Comparison of ENCODE assay signal across 16 mouse cellular contexts in genomic region chr11:78073577-78074276, GRCm38 (mm10). TPM values are rescaled to one million over a fixed set of nuclear protein-coding genes. Genes with fewer than 3 reads are reported as not detected.
DNase-seq lines count a peak whose midpoint lies in the region; ATAC-seq and TF ChIP-seq lines count a peak whose summit lies in the region.
"Had no signal": no experiment of that assay in that cellular context is flagged by ENCODE, and none has a peak within 500 bp of the region (broad histone marks: within the 10 kb centered on the region; RNA-seq: fewer than 3 reads in every experiment).

No protein-coding gene starts in this region.

- H3K4me1 ChIP-seq in stomach, embryonic 14.5 days (ENCODE audit: control insufficient read depth, insufficient read depth, low read length) = no peaks in the 10 kb centered on the region
- H3K4me1 ChIP-seq in stomach, postnatal 0 days (replicated peaks; ENCODE audit: control insufficient read depth, insufficient read depth) = no peaks in the 10 kb centered on the region
- peaks cover 11% of the 10 kb centered on the region; the same call in 1 of the 2 replicates for H3K4me1 ChIP-seq in liver, postnatal 0 days (ENCODE audit: insufficient read depth)
- H3K4me1 ChIP-seq in stomach, embryonic 16.5 days (ENCODE audit: control insufficient read depth, insufficient read depth, low read length) = peaks cover 5% of the 10 kb centered on the region; the same call in 1 of the 2 replicates
- 0 out of 2 replicates have a peak, but pooled peaks cover under 1% of the 10 kb centered on the region for H3K4me1 ChIP-seq in hindbrain, postnatal 0 days (ENCODE audit: insufficient read depth, low read length)
- H3K4me1 ChIP-seq: limb, embryonic 15.5 days; midbrain, embryonic 13.5 days had no signal

- peak; percentile 64; the same call in 1 of the 2 replicates for ATAC-seq in stomach, embryonic 14.5 days (ENCODE audit: insufficient number of reproducible peaks, insufficient read depth, low FRiP score, low read depth)
- no peak for ATAC-seq in stomach, postnatal 0 days (ENCODE audit: low FRiP score, low TSS enrichment)
- ATAC-seq in liver, postnatal 0 days = peak; percentile 6
- ATAC-seq in stomach, embryonic 16.5 days (ENCODE audit: insufficient read depth, low FRiP score) = peak; percentile 38; the same call in 1 of the 2 replicates
- no peak for ATAC-seq in hindbrain, postnatal 0 days
- ATAC-seq: forebrain, embryonic 14.5 days; midbrain, embryonic 13.5 days had no signal

- DNase-seq in heart, adult 11 months = peak; percentile 66
- no peak for DNase-seq in heart, postnatal 10 days
- DNase-seq in stomach, postnatal 0 days (ENCODE audit: low spot score) = no peak
- peak; percentile 45 for DNase-seq in liver, postnatal 0 days
- no peak for DNase-seq in adrenal gland, postnatal 4 days (ENCODE audit: low spot score in 2 of 2)
- DNase-seq in hindbrain, postnatal 0 days (ENCODE audit: low spot score) = no peak
- DNase-seq: cerebellum, adult 2 months; heart, postnatal 36 days; kidney, postnatal 10 days; lung, postnatal 36 days; thymus, postnatal 4 days had no signal

- no peak overlapping the region for H3K9ac ChIP-seq in stomach, embryonic 14.5 days (replicated peaks; ENCODE audit: low read depth, low read length)
- H3K9ac ChIP-seq in stomach, postnatal 0 days (ENCODE audit: low read length) = no peak overlapping the region
- peak overlapping the region; percentile 83 for H3K9ac ChIP-seq in liver, postnatal 0 days (replicated peaks)
- no peak overlapping the region for H3K9ac ChIP-seq in stomach, embryonic 16.5 days (ENCODE audit: low read length)
- H3K9ac ChIP-seq in hindbrain, postnatal 0 days (replicated peaks; ENCODE audit: low read length) = no peak overlapping the region
- H3K9ac ChIP-seq: limb, embryonic 15.5 days; midbrain, embryonic 13.5 days had no signal

- 91% methylated on average over 9 of the region's 9 CpGs for WGBS in stomach, embryonic 14.5 days
- WGBS in stomach, postnatal 0 days = 97% methylated on average over 9 of the region's 9 CpGs
- WGBS in liver, postnatal 0 days (ENCODE audit: insufficient replicate concordance) = 65% methylated on average over 9 of the region's 9 CpGs
- WGBS in stomach, embryonic 16.5 days = 93% methylated on average over 9 of the region's 9 CpGs
- 95% methylated on average over 9 of the region's 9 CpGs for WGBS in hindbrain, postnatal 0 days

- no peaks in the 10 kb centered on the region for H3K9me3 ChIP-seq in stomach, embryonic 14.5 days (ENCODE audit: control insufficient read depth, low read depth, low read length)
- no peaks in the 10 kb centered on the region for H3K9me3 ChIP-seq in stomach, postnatal 0 days (ENCODE audit: control insufficient read depth, low read length)
- H3K9me3 ChIP-seq in liver, postnatal 0 days (ENCODE audit: low read length) = no peaks in the 10 kb centered on the region
- no peaks in the 10 kb centered on the region for H3K9me3 ChIP-seq in stomach, embryonic 16.5 days (replicated peaks; ENCODE audit: control insufficient read depth, low read length)
- H3K9me3 ChIP-seq in hindbrain, postnatal 0 days (ENCODE audit: low read length) = no peaks in the 10 kb centered on the region
- H3K9me3 ChIP-seq: limb, embryonic 15.5 days; midbrain, embryonic 13.5 days had no signal

- TF ChIP-seq EP300 in stomach, postnatal 0 days (optimal IDR thresholded peaks at IDR 0.05) = no peak
- no peak; the same call in 1 of the 2 replicates for TF ChIP-seq EP300 in liver, postnatal 0 days (IDR thresholded peaks at IDR 0.05; ENCODE audit: low read depth)

- no peak for TF ChIP-seq CTCF in stomach, postnatal 0 days (IDR thresholded peaks at IDR 0.05; ENCODE audit: low read depth)
- TF ChIP-seq CTCF in liver, postnatal 0 days (IDR thresholded peaks at IDR 0.05; ENCODE audit: low read depth) = no peak
- TF ChIP-seq CTCF in hindbrain, postnatal 0 days (IDR thresholded peaks at IDR 0.05; ENCODE audit: low read depth) = no peak

- no peak overlapping the region for H3K27ac ChIP-seq in stomach, embryonic 14.5 days (ENCODE audit: low read length)
- no peak overlapping the region for H3K27ac ChIP-seq in stomach, postnatal 0 days (replicated peaks)
- H3K27ac ChIP-seq in liver, postnatal 0 days (ENCODE audit: low read depth) = peak overlapping the region; percentile 97
- H3K27ac ChIP-seq in stomach, embryonic 16.5 days (ENCODE audit: low read length) = no peak overlapping the region
- no peak overlapping the region for H3K27ac ChIP-seq in hindbrain, postnatal 0 days
- H3K27ac ChIP-seq: limb, embryonic 15.5 days; midbrain, embryonic 13.5 days had no signal

- intact Hi-C loops in heart, postnatal 10 days (cut with DNase I) = no loop called here

- H3K36me3 ChIP-seq in stomach, embryonic 14.5 days (ENCODE audit: control insufficient read depth, insufficient read depth, low read length) = peaks cover 28% of the 10 kb centered on the region
- H3K36me3 ChIP-seq in stomach, postnatal 0 days (ENCODE audit: control insufficient read depth, insufficient read depth, low read length) = peaks cover 24% of the 10 kb centered on the region
- peaks cover 48% of the 10 kb centered on the region for H3K36me3 ChIP-seq in liver, postnatal 0 days (replicated peaks; ENCODE audit: insufficient read depth, low read length)
- peaks cover 17% of the 10 kb centered on the region; the same call in 1 of the 2 replicates for H3K36me3 ChIP-seq in stomach, embryonic 16.5 days (ENCODE audit: control insufficient read depth, insufficient read depth, low read length)
- peaks cover 42% of the 10 kb centered on the region for H3K36me3 ChIP-seq in hindbrain, postnatal 0 days (ENCODE audit: insufficient read depth, low read length)

- no peak overlapping the region for H3K4me2 ChIP-seq in stomach, embryonic 14.5 days (replicated peaks; ENCODE audit: low read depth, low read length)
- H3K4me2 ChIP-seq in stomach, postnatal 0 days (replicated peaks; ENCODE audit: low read depth) = no peak overlapping the region
- peak overlapping the region; percentile 76 for H3K4me2 ChIP-seq in liver, postnatal 0 days (ENCODE audit: low read depth, low read length)
- no peak overlapping the region for H3K4me2 ChIP-seq in stomach, embryonic 16.5 days (ENCODE audit: low read depth, low read length)
- no peak overlapping the region for H3K4me2 ChIP-seq in hindbrain, postnatal 0 days (ENCODE audit: low read depth, low read length)
- H3K4me2 ChIP-seq: limb, embryonic 15.5 days; midbrain, embryonic 13.5 days had no signal

- H3K27me3 ChIP-seq in stomach, embryonic 14.5 days (ENCODE audit: control insufficient read depth, insufficient read depth, low read length) = no peaks in the 10 kb centered on the region
- no peaks in the 10 kb centered on the region for H3K27me3 ChIP-seq in stomach, postnatal 0 days (ENCODE audit: control insufficient read depth, insufficient read depth, low read length)
- H3K27me3 ChIP-seq in liver, postnatal 0 days (ENCODE audit: insufficient read depth, low read length) = no peaks in the 10 kb centered on the region
- H3K27me3 ChIP-seq in stomach, embryonic 16.5 days (ENCODE audit: control insufficient read depth, insufficient read depth, low read length) = no peaks in the 10 kb centered on the region
- H3K27me3 ChIP-seq in hindbrain, postnatal 0 days (ENCODE audit: insufficient read depth, low read length) = no peaks in the 10 kb centered on the region
- H3K27me3 ChIP-seq: limb, embryonic 15.5 days; midbrain, embryonic 13.5 days had no signal

- no peak overlapping the region for H3K4me3 ChIP-seq in stomach, embryonic 14.5 days (ENCODE audit: low read depth, low read length)
- no peak overlapping the region for H3K4me3 ChIP-seq in stomach, postnatal 0 days (ENCODE audit: low read depth, low read length)
- H3K4me3 ChIP-seq in liver, postnatal 0 days (ENCODE audit: low read depth, low read length) = peak overlapping the region; percentile 68
- no peak overlapping the region for H3K4me3 ChIP-seq in stomach, embryonic 16.5 days (replicated peaks; ENCODE audit: low read length)
- H3K4me3 ChIP-seq in hindbrain, postnatal 0 days (ENCODE audit: low read length) = no peak overlapping the region
- H3K4me3 ChIP-seq: limb, embryonic 15.5 days; midbrain, embryonic 13.5 days had no signal

RNA-seq across cellular contexts. Expression of gene Eral1, which starts 6.5 kb away (rescaled TPM):
- total RNA-seq in heart, postnatal 10 days (2021) = 10 to 100 TPM; 22.8 to 23.6 TPM
- polyA plus RNA-seq in stomach, embryonic 14.5 days (2014; fragmentation: Nextera tagmentation; extraction: Ambion mirVana) = 33.4 and 33.5 TPM in 2 replicates
- 12.8 and 15.0 TPM in 2 replicates for polyA plus RNA-seq in stomach, postnatal 0 days (2015; fragmentation: Nextera tagmentation; extraction: Ambion mirVana)
- polyA plus RNA-seq in liver, postnatal 0 days (2015; fragmentation: Nextera tagmentation; extraction: Ambion mirVana) = 9.3 and 10.6 TPM in 2 replicates
- polyA plus RNA-seq in stomach, embryonic 16.5 days (2015; fragmentation: Nextera tagmentation; extraction: Ambion mirVana) = 28.3 and 29.0 TPM in 2 replicates
- total RNA-seq in adrenal gland, postnatal 4 days (2021) = 10 to 100 TPM; 32.1 to 32.9 TPM
- 38.4 and 40.3 TPM in 2 replicates for total RNA-seq in hindbrain, postnatal 0 days (2014; rRNA removed)
- polyA plus RNA-seq in hindbrain, postnatal 0 days (2015; fragmentation: Nextera tagmentation; extraction: Ambion mirVana) = 25.7 and 26.9 TPM in 2 replicates

RNA-seq across cellular contexts. Expression of gene Fam222b, which starts 20.7 kb away (rescaled TPM):
- 10 to 100 TPM; 15.0 to 17.0 TPM for total RNA-seq in heart, postnatal 10 days (2021)
- polyA plus RNA-seq in stomach, embryonic 14.5 days (2014; fragmentation: Nextera tagmentation; extraction: Ambion mirVana) = 15.2 and 16.4 TPM in 2 replicates
- 5.1 and 5.6 TPM in 2 replicates for polyA plus RNA-seq in stomach, postnatal 0 days (2015; fragmentation: Nextera tagmentation; extraction: Ambion mirVana)
- 5.9 and 7.5 TPM in 2 replicates for polyA plus RNA-seq in liver, postnatal 0 days (2015; fragmentation: Nextera tagmentation; extraction: Ambion mirVana)
- 9.5 and 11.5 TPM in 2 replicates for polyA plus RNA-seq in stomach, embryonic 16.5 days (2015; fragmentation: Nextera tagmentation; extraction: Ambion mirVana)
- 10 to 100 TPM; 20.3 to 22.1 TPM for total RNA-seq in adrenal gland, postnatal 4 days (2021)
- total RNA-seq in hindbrain, postnatal 0 days (2014; rRNA removed) = 27.6 and 32.6 TPM in 2 replicates
- polyA plus RNA-seq in hindbrain, postnatal 0 days (2015; fragmentation: Nextera tagmentation; extraction: Ambion mirVana) = 22.6 and 22.9 TPM in 2 replicates

RNA-seq across cellular contexts. Expression of gene Flot2, which starts 36.0 kb away (rescaled TPM):
- 10 to 100 TPM; 85.1 to 90.8 TPM for total RNA-seq in heart, postnatal 10 days (2021)
- 54.1 and 60.6 TPM in 2 replicates for polyA plus RNA-seq in stomach, embryonic 14.5 days (2014; fragmentation: Nextera tagmentation; extraction: Ambion mirVana)
- 30.9 and 31.5 TPM in 2 replicates for polyA plus RNA-seq in stomach, postnatal 0 days (2015; fragmentation: Nextera tagmentation; extraction: Ambion mirVana)
- 23.1 and 25.9 TPM in 2 replicates for polyA plus RNA-seq in liver, postnatal 0 days (2015; fragmentation: Nextera tagmentation; extraction: Ambion mirVana)
- polyA plus RNA-seq in stomach, embryonic 16.5 days (2015; fragmentation: Nextera tagmentation; extraction: Ambion mirVana) = 59.0 and 61.1 TPM in 2 replicates
- 10 to 100 TPM; 81.8 to 83.8 TPM for total RNA-seq in adrenal gland, postnatal 4 days (2021)
- 107 and 108 TPM in 2 replicates for total RNA-seq in hindbrain, postnatal 0 days (2014; rRNA removed)
- 121 and 123 TPM in 2 replicates for polyA plus RNA-seq in hindbrain, postnatal 0 days (2015; fragmentation: Nextera tagmentation; extraction: Ambion mirVana)

RNA-seq across cellular contexts. Expression of gene Dhrs13, which starts 41.6 kb away (rescaled TPM):
- 1 to 10 TPM; 4.9 to 7.4 TPM for total RNA-seq in heart, postnatal 10 days (2021)
- polyA plus RNA-seq in stomach, embryonic 14.5 days (2014; fragmentation: Nextera tagmentation; extraction: Ambion mirVana) = 19.1 and 21.4 TPM in 2 replicates
- polyA plus RNA-seq in stomach, postnatal 0 days (2015; fragmentation: Nextera tagmentation; extraction: Ambion mirVana) = 7.3 and 7.9 TPM in 2 replicates
- polyA plus RNA-seq in liver, postnatal 0 days (2015; fragmentation: Nextera tagmentation; extraction: Ambion mirVana) = 9.2 and 10.6 TPM in 2 replicates
- 12.1 and 13.8 TPM in 2 replicates for polyA plus RNA-seq in stomach, embryonic 16.5 days (2015; fragmentation: Nextera tagmentation; extraction: Ambion mirVana)
- total RNA-seq in adrenal gland, postnatal 4 days (2021) = 10 to 100 TPM; 10.3 to 12.1 TPM
- total RNA-seq in hindbrain, postnatal 0 days (2014; rRNA removed) = 63.8 and 69.6 TPM in 2 replicates
- 48.2 and 52.8 TPM in 2 replicates for polyA plus RNA-seq in hindbrain, postnatal 0 days (2015; fragmentation: Nextera tagmentation; extraction: Ambion mirVana)

Comparison
In these comparisons a context has a peak if more than half of its experiments do, and no peak if none do; other contexts are left out.
1. DNase-seq: peak in heart, adult 11 months (single experiment) and liver, postnatal 0 days (single experiment); none in heart, postnatal 10 days (0 of 2), stomach, postnatal 0 days (single experiment), adrenal gland, postnatal 4 days (0 of 2) and hindbrain, postnatal 0 days (single experiment).
2. ATAC-seq: peak in stomach, embryonic 14.5 days (single experiment), liver, postnatal 0 days (single experiment) and stomach, embryonic 16.5 days (single experiment); none in stomach, postnatal 0 days (single experiment) and hindbrain, postnatal 0 days (single experiment).